Mouse (Mus musculus) C2C12 (cell line): ENCODE measurements at regions not wholly inside any gene's neighbourhood (a gene's known extent, or its start where the extent isn't known, plus 50 kb on each side); places are given as distances from the start of the nearest gene placed in this dataset.

Source experiments
- H3K27me3 ChIP-seq: one replicate; pipeline ENCODE4 v1.6.1; 2011; ENCODE audit not compliant: control insufficient read depth, insufficient read depth, insufficient read length
- H3K36me3 ChIP-seq: one replicate; pipeline ENCODE4 v1.6.1; 2011; ENCODE audit not compliant: control insufficient read depth, insufficient read depth
- H3K4me3 ChIP-seq: one replicate; pipeline ENCODE4 v1.5.1; 2011; ENCODE audit warnings: mild to moderate bottlenecking, control low read depth; ENCODE audit not compliant: poor library complexity, insufficient read depth, severe bottlenecking
- H3K79me2 ChIP-seq: one replicate; pipeline ENCODE4 v1.6.1; 2011; ENCODE audit not compliant: control insufficient read depth, insufficient read depth
- H3K79me3 ChIP-seq: one replicate; pipeline ENCODE4 v1.6.1; 2011; ENCODE audit warnings: low read depth, control low read depth
- H3ac ChIP-seq: one replicate; pipeline ENCODE3; 2011; ENCODE audit warnings: low read depth; ENCODE audit not compliant: control insufficient read depth, insufficient read length
- CEBPB ChIP-seq: IDR thresholded peaks from one replicate; pipeline ENCODE4 v1.6.1; 2011; ENCODE audit warnings: low read depth, mild to moderate bottlenecking, control low read depth, moderate library complexity
- CTCF ChIP-seq: IDR thresholded peaks from one replicate; pipeline ENCODE4 v1.5.1; 2011; ENCODE audit not compliant: control insufficient read depth, insufficient read depth, insufficient read length
- FOSL1 ChIP-seq: IDR thresholded peaks from one replicate; pipeline ENCODE4 v1.8.0; 2011; ENCODE audit warnings: mild to moderate bottlenecking, low read length; ENCODE audit not compliant: poor library complexity, insufficient read depth, severe bottlenecking
- MAX ChIP-seq: IDR thresholded peaks from one replicate; pipeline ENCODE4 v1.6.1; 2011; ENCODE audit warnings: mild to moderate bottlenecking, control low read depth
- MYOD1 ChIP-seq: IDR thresholded peaks from one replicate; pipeline ENCODE4 v1.6.1; 2011; ENCODE audit warnings: low read depth; ENCODE audit not compliant: control insufficient read depth, insufficient read length
- MYOG ChIP-seq: IDR thresholded peaks from one replicate; pipeline ENCODE4 v1.6.1; 2011; ENCODE audit not compliant: control insufficient read depth, insufficient read length; ENCODE audit errors: extremely low read depth
- USF1 ChIP-seq: IDR thresholded peaks from one replicate; pipeline ENCODE4 v1.6.1; 2011; ENCODE audit warnings: low read depth, mild to moderate bottlenecking, control low read depth, moderate library complexity

GRCm38 (mm10) chr14:99456555-99456954, 158.1 kb downstream of the Klf5 start:
- Histone ChIP-seq H3K79me3 (no peaks in the 10 kb centered on the region), H3K79me2 (no peaks in the 10 kb centered on the region), H3K4me3 (no peak overlapping the region), H3K36me3 (no peaks in the 10 kb centered on the region), H3K27me3 (no peaks in the 10 kb centered on the region), H3ac (no peak overlapping the region)
- TF ChIP-seq FOSL1 (no peak), MYOD1 (peak; percentile 77)

- H3ac ChIP-seq = no peak overlapping the region
- no peak overlapping the region for H3K4me3 ChIP-seq
- H3K36me3 ChIP-seq = no peaks in the 10 kb centered on the region
- H3K79me2 ChIP-seq = no peaks in the 10 kb centered on the region
- TF ChIP-seq USF1 (no peak), FOSL1 (no peak), MYOG (no peak), MAX (no peak), CEBPB (no peak), CTCF (no peak), MYOD1 (no peak)
- no peaks in the 10 kb centered on the region for H3K27me3 ChIP-seq
- no peaks in the 10 kb centered on the region for H3K79me3 ChIP-seq
These were observed 159.1 kb downstream of the Klf5 start for GRCm38 (mm10) chr14:99457573-99457972.

GRCm38 (mm10) chr14:99472111-99472510, 173.6 kb downstream of the Klf5 start:
- H3K36me3 ChIP-seq = no peaks in the 10 kb centered on the region
- H3K79me3 ChIP-seq = no peaks in the 10 kb centered on the region
- H3K79me2 ChIP-seq = no peaks in the 10 kb centered on the region
- TF ChIP-seq USF1 (no peak), CTCF (no peak), MYOG (no peak), MYOD1 (no peak), CEBPB (no peak), FOSL1 (no peak), MAX (no peak)
- no peaks in the 10 kb centered on the region for H3K27me3 ChIP-seq
- H3ac ChIP-seq = no peak overlapping the region
- H3K4me3 ChIP-seq = no peak overlapping the region

GRCm38 (mm10) chr14:99475271-99475670, 176.8 kb downstream of the Klf5 start:
- no peak for TF ChIP-seq MAX
- no peak for TF ChIP-seq MYOD1
- no peak for TF ChIP-seq CTCF
- TF ChIP-seq FOSL1 = no peak
- Histone ChIP-seq H3K27me3 (no peaks in the 10 kb centered on the region), H3K4me3 (no peak overlapping the region), H3ac (no peak overlapping the region), H3K36me3 (no peaks in the 10 kb centered on the region), H3K79me3 (no peaks in the 10 kb centered on the region), H3K79me2 (no peaks in the 10 kb centered on the region)

- H3K79me3 ChIP-seq = no peaks in the 10 kb centered on the region
- no peaks in the 10 kb centered on the region for H3K79me2 ChIP-seq
- H3K27me3 ChIP-seq = no peaks in the 10 kb centered on the region
- TF ChIP-seq CTCF (no peak), USF1 (no peak), MYOG (no peak), MAX (no peak), FOSL1 (no peak), CEBPB (no peak), MYOD1 (no peak)
- no peak overlapping the region for H3K4me3 ChIP-seq
- H3K36me3 ChIP-seq = no peaks in the 10 kb centered on the region
- H3ac ChIP-seq = no peak overlapping the region
These were observed 182.0 kb downstream of the Klf5 start for GRCm38 (mm10) chr14:99480325-99481077.

- H3K4me3 ChIP-seq = no peak overlapping the region
- no peaks in the 10 kb centered on the region for H3K79me2 ChIP-seq
- no peaks in the 10 kb centered on the region for H3K36me3 ChIP-seq
- TF ChIP-seq CEBPB (no peak), MYOG (no peak), FOSL1 (no peak), MAX (no peak), USF1 (no peak), CTCF (no peak), MYOD1 (no peak)
- no peak overlapping the region for H3ac ChIP-seq
- H3K27me3 ChIP-seq = no peaks in the 10 kb centered on the region
- no peaks in the 10 kb centered on the region for H3K79me3 ChIP-seq
These were observed 189.5 kb downstream of the Klf5 start for GRCm38 (mm10) chr14:99487981-99488380.
